8 mouse cellular contexts compared by ENCODE assay signal in the genomic region with DNA sequence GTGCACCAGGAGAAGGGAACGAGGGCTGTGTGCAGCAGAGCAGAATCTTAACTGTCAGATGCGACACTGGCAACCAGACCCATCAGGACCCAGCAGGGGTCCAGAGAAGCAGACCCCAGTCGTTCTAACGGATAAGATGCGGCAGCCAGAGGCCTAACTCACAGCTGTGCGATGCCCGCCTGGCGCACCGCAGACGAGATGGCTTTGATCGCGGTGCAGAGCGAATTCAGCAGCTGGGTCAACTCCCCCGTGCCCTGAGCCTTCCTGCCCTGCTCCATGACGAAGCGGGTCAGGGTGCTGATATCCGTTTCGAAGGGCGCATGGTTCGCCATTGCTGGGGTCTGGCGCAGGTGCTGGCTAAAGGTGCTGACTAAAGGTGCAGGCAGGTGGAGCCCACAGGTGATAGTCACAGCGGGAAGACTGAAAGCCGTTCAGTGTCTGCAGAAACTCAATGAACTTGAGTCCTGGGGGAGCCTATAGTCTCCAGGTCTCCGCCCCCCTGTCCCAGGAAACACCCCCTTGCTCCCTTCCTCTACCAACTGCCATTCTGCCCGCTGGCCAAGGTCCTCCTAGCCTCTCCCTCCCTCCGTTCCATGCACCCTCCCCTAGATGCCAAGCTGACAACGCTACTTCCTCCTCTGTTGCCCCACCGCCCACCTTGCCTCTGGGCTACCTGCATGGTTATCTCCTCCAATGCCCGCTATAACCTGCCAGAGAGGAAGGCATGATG. TPM values are rescaled to one million over a fixed set of nuclear protein-coding genes. Genes with fewer than 3 reads are reported as not detected.
A peak's percentile ranks its signal among the peaks of the same experiment; 100 is the strongest.
DNase-seq lines count a peak whose midpoint lies in the region; ATAC-seq lines count a peak whose summit lies in the region.

A gene (minus strand): TSS at position 571 of the 730 bp plus-strand sequence.

- H3K4me3 ChIP-seq in limb, embryonic 11.5 days (ENCODE audit: low read depth, low read length), result peak within 1 kb of the TSS; percentile 6; the same call in 1 of the 2 replicates
- no peak within 1 kb of the TSS for H3K4me3 ChIP-seq in neural tube, embryonic 12.5 days

- no peak within 1 kb of the TSS for H3K27ac ChIP-seq in limb, embryonic 11.5 days (replicated peaks; ENCODE audit: low read depth, low read length)
- H3K27ac ChIP-seq in neural tube, embryonic 12.5 days, result no peak within 1 kb of the TSS

- DNase-seq in adrenal gland, adult 2 months, result peak; percentile 26
- no peak for DNase-seq in adrenal gland, postnatal 25 days
- peak; percentile 13 to 15 for DNase-seq in B cell, adult 2 months
- no peak for DNase-seq in limb, embryonic 11.5 days (ENCODE audit: low spot score)
- DNase-seq in frontal cortex, postnatal 10 days (ENCODE audit: low spot score in 2 of 2), result no peak
- DNase-seq in right cerebral cortex, adult 2 months (ENCODE audit: low spot score in 2 of 2), result no peak

- H3K4me1 ChIP-seq in limb, embryonic 11.5 days (ENCODE audit: control insufficient read depth, insufficient read depth, low read length), result peaks cover 4% of the 10 kb centered on the region; the same call in 1 of the 2 replicates
- peaks cover 7% of the 10 kb centered on the region for H3K4me1 ChIP-seq in neural tube, embryonic 12.5 days

- peak within 1 kb of the TSS; percentile 37 for H3K4me2 ChIP-seq in limb, embryonic 11.5 days (ENCODE audit: low read depth, severe bottlenecking)
- peak within 1 kb of the TSS; percentile 52 for H3K4me2 ChIP-seq in neural tube, embryonic 12.5 days (replicated peaks)

- no peak within 1 kb of the TSS for H3K9ac ChIP-seq in limb, embryonic 11.5 days (ENCODE audit: low read length)
- H3K9ac ChIP-seq in neural tube, embryonic 12.5 days, result peak within 1 kb of the TSS; percentile 30; the same call in 1 of the 2 replicates

- WGBS in limb, embryonic 11.5 days, result 3% methylated on average over 29 of the region's 29 CpGs
- WGBS in neural tube, embryonic 12.5 days, result 4% methylated on average over 29 of the region's 29 CpGs

- no peaks in the 10 kb centered on the region for H3K9me3 ChIP-seq in limb, embryonic 11.5 days (ENCODE audit: control insufficient read depth, low read length)
- H3K9me3 ChIP-seq in neural tube, embryonic 12.5 days, result no peaks in the 10 kb centered on the region

- peaks cover 27% of the 10 kb centered on the region for H3K27me3 ChIP-seq in limb, embryonic 11.5 days (ENCODE audit: control insufficient read depth, insufficient read depth, low read length)
- H3K27me3 ChIP-seq in neural tube, embryonic 12.5 days (replicated peaks), result peaks cover 35% of the 10 kb centered on the region

- peak; percentile 80 for ATAC-seq in hematopoietic stem cell, adult 5-6 weeks (replicated peaks in 1 of 2; ENCODE audit: insufficient read depth in 1 of 2, low FRiP score in 2 of 2, low TSS enrichment in 1 of 2, low read depth in 1 of 2, poor library complexity in 2 of 2, severe bottlenecking in 2 of 2)
- ATAC-seq in limb, embryonic 11.5 days (ENCODE audit: insufficient number of reproducible peaks, low FRiP score, low TSS enrichment, low read depth), result no peak
- ATAC-seq in neural tube, embryonic 12.5 days (ENCODE audit: low FRiP score, low read depth), result 0 out of 2 replicates have a peak, but pooled peaks have one; percentile 13

- H3K36me3 ChIP-seq in limb, embryonic 11.5 days (ENCODE audit: control insufficient read depth, insufficient read depth, low read length), result no peaks in the 10 kb centered on the region
- no peaks in the 10 kb centered on the region for H3K36me3 ChIP-seq in neural tube, embryonic 12.5 days

RNA-seq across cellular contexts. Expression of the gene that starts here (rescaled TPM):
- total RNA-seq in adrenal gland, adult 2 months (2021), result 1 to 10 TPM in 1 of 2 experiments, under 1 TPM in 1; 0.83 to 3.8 TPM
- 0.27 and 0.86 TPM in 2 replicates for polyA plus RNA-seq in adrenal gland, adult 2 months (2012; rRNA removed)
- total RNA-seq in adrenal gland, postnatal 25 days (2021), result 0.70 and 10.3 TPM in 2 replicates
- 6.1 and 14.9 TPM in 2 replicates for total RNA-seq in hematopoietic stem cell, adult 5-6 weeks (2017)
- polyA plus RNA-seq in limb, embryonic 11.5 days (2014; fragmentation: Nextera tagmentation; extraction: Ambion mirVana), result 0.13 TPM in 1 of 2 replicates, not detected in the other
- 0.18 and 0.94 TPM in 2 replicates for polyA plus RNA-seq in neural tube, embryonic 12.5 days (2016; fragmentation: Nextera tagmentation; extraction: Ambion mirVana)

Comparison
In these comparisons a context has a peak if more than half of its experiments do, and no peak if none do; other contexts are left out.
1. DNase-seq: peak in adrenal gland, adult 2 months (single experiment) and B cell, adult 2 months (2 of 2); none in adrenal gland, postnatal 25 days (single experiment), limb, embryonic 11.5 days (single experiment), frontal cortex, postnatal 10 days (0 of 2) and right cerebral cortex, adult 2 months (0 of 2).
2. Peak in ATAC-seq, H3K9ac ChIP-seq and H3K4me2 ChIP-seq in neural tube, embryonic 12.5 days; RNA of the gene not detected or under 1 TPM.